Mouse (Mus musculus): ENCODE measurements at regions not wholly inside any gene's neighbourhood (a gene's known extent, or its start where the extent isn't known, plus 50 kb on each side); places are given as distances from the start of the nearest gene placed in this dataset.
"Not testable (repeated sequence)": the region's sequence is repeated elsewhere in the genome, so short reads cannot be mapped to it uniquely, and the experiment has no call there.

DNA sequence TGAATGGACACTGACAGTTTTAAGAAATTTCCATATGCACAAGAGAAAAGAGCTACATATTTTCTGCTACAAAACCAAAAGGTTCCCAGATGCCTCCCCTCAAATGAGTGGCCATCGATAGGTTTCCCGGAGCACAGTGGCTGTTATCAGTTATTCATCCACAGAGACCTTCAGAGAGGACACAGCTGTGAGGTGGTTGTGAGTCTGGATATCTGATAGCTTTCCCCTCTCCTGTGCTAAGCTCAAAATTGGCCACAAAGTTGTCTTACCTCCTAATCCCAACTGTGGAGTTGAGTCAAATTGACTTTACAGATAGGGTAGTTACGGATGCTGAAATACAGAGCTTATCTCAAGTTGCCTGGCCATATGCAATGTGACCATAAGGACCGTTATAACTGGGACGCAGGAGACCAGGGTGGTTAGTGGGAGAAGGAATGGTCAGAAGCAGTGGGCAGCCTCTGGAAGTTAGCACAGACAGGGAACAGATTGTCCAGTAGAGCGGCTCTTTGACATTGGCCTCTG lies 93.3 kb upstream of the Zfp706 start:
- no peak for DNase-seq

DNA sequence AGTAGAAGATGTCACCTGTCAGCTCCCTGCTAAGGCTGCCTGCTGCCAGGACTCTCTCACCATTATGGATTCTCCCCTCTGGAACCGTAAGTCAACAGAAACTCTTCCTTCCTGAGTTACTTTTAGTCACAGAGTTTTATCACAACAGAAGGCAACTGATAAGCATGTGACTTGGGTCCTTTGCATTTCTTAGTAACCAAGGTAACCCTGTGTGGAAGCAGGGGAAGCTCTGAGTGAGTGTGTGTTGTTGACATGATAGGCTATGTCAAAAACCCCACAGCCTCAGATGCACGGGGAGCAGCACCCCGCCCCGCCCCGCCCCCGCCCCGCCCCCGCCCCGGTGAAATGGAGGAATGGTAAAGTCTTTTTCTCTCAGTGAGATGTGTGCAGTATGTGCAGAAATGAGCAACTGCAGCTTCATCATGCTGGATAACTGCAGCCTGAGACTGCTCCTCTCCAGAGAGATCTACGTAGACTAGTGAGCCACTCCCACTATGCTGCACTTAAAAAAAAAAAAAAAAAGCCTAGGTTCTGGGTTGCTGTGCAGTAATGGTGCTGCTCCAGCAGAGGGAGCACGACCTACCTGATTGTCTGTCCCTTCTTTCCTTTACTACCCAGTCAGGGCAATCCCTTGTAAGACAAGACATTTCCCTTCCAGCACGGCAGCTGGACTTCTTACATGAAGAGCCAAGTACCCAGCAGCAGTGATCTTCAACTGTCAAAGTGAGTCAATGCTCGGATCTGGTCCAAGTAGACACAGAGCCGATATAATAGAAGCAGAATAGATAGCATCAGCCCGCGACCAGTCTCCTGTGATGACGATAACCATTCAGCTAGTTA lies 92.6 kb upstream of the Zfp706 start:
- peak; percentile 65 for DNase-seq

DNA sequence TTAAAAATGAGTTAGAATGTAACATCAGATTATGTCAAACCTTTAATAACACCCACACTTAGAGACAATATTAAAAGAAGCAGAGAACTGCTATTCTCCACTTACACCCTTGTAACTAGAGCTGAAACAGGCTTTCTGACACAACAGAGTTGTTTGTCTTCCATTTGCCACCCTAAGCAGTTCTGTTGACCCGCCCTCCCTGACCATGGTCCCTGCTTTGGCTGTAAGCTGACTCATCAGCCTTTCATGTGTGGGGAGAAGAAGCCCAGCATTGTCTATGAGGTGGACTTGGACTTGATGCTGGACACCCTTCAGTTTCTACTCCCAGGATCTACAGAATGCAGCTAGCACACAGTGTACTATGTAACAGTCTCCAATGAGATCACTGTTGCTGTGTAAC lies 91.6 kb upstream of the Zfp706 start:
- no peak for DNase-seq

DNA sequence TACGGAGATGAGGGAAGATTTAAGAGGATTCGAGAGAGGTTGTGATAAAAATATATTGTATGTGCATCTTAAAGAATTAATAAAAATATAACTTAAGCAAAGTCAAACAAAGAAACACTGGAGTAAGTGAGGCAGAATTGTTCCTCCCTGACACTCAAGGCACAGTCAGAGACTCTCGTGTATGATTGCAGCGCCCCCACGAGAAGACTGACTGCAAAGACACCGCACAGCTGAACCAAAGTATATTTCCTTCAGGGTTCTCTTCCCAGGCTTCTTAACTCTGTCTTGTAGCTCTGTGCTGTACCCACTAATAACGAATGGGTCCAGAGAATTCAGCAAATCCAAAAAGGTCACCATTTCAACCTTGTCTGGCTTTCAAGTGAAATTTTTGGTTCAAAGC lies 89.9 kb upstream of the Zfp706 start:
- no peak for DNase-seq

- DNase-seq = not testable (repeated sequence)
Measured at GRCm38 (mm10) chr15:37091171-37091570, 83.6 kb upstream of the Zfp706 start.

DNA sequence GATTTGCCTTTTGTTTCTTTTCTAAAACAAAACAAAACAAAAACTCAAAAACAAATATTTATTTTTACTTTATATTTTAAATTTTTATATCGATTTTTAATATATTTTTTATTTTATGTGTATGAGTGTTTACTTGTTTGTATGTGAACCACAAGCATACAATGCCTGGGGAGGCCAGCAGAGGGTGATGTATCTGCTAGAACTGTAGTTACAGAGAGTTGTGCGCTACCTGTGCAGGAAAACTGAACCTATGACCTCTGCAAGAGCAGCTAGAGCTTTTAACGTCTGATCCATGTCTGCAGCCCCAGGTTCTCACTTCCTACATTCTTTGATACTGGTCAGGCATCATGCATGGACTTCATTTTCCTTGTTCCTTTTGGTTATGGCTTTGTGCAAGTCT lies 76.2 kb upstream of the Zfp706 start:
- DNase-seq = no peak

DNA sequence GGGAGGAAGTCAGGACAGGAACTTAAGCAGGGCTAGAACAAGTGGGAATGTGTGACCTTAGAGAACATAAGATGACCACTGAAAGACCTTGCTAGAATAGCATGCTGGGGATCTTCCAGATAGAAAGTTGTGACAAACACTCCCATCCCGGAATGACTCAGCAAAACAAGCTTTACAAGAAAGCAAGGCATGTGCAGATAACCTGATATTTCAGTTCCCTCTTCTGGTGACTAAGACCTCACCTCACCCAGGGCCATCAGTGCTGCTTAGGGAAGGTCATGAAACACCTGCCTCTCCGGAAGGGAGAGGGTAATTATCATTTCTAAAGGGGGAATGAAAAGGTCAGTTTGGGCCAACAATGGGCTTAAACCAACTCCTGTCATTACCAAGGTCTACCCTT lies 74.3 kb upstream of the Zfp706 start:
- no peak for DNase-seq

DNA sequence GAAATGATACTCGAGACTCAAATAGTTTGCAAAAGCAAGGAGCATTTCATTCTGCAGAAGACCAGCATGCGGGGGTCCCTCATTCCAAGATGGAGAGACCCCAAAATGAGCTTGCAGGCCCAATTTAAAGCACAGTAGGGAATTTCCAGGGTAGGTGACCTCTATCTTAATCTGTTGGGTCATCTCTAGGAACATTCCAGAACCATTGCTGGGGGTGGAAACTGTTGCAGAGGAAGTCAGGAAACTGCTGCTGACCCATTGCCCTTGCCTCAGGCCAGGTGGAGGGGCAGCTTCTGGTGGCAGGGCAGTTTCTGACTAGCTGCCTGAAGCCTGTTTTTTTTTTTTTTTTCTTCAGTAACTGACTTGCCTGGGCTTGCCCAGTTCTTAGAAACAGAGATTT lies 73.4 kb upstream of the Zfp706 start:
- no peak for DNase-seq

DNA sequence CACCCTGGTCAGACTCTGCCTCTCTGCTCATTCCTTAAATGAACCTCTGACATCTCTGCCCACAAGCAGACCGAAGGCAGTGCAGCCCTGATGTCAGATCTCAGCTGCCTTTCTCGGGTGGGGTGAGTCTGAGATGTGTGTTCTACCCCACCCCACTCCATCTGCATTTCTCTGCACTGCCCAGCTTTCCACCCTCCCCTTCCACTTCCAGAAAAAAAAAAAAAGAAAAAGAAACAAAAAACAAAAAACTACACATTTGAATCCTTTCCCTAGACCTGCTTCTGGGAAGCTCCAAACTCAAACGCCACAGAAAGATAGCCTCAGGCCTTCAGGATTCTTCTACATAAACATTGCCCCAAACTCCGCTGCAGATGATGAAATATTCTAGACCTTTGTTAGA lies 72.8 kb upstream of the Zfp706 start:
- DNase-seq = no peak

GRCm38 (mm10) chr15:37074207-37074606 lies 66.6 kb upstream of the Zfp706 start:
- not testable (repeated sequence) for DNase-seq

GRCm38 (mm10) chr15:37072202-37072862 lies 64.8 kb upstream of the Zfp706 start:
- DNase-seq = no peak

- DNase-seq = no peak
Measured at GRCm38 (mm10) chr15:37070188-37070587, 62.6 kb upstream of the Zfp706 start.

GRCm38 (mm10) chr15:37067326-37067725 lies 59.8 kb upstream of the Zfp706 start:
- DNase-seq = no peak

- no peak for DNase-seq
Measured at GRCm38 (mm10) chr15:37065926-37066550, 58.5 kb upstream of the Zfp706 start.

- DNase-seq = peak; percentile 17
Measured at GRCm38 (mm10) chr15:37065408-37065807, 57.8 kb upstream of the Zfp706 start.

- DNase-seq = no peak
Measured at GRCm38 (mm10) chr15:37063781-37064383, 56.3 kb upstream of the Zfp706 start.

DNA sequence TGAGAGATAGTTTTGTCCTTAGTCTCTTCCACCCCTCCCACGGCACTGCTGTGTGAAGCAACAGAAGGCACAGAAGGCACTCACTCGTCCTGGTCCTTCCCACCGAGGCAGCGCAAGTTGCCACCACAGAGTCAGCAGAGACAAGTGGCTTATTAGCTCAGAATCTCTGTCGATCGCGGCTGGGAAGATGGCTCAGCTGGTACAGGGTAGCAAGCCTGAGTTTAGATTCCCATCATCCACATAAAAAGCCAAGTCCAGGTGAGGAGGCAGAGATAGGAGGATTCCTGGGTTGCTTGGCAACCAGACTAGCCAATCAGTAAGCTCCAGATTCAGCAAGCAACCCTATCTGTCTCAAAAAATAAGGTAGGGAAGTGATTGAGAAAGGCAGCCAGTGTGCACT lies 55.0 kb upstream of the Zfp706 start:
- DNase-seq = no peak

GRCm38 (mm10) chr15:37061501-37061900 lies 53.9 kb upstream of the Zfp706 start:
- no peak for DNase-seq

DNA sequence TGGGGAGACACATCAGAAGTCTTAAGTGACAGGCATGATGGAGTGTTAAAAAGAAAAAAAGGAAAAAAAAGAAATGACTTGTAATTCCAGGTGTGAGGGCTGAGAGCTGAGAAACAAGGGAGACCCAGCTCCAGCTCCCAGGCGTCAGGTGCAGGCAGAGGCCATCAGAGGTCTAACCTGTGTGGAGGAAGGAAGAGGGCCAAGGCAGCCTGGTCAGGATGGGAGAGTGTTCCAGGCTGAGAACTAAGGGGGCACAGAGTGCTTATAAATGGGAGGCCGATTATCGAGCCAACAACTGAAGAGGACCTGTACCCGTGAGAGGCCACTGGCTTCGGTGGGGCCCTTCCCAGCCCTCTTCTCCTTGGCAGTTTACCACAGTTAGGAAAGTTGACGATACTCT lies 53.3 kb upstream of the Zfp706 start:
- no peak for DNase-seq

Data from cerebellum, adult 11-12 months (tissue).